Mouse (Mus musculus): ENCODE data around the gene Tbc1d8.

The Tbc1d8 gene

GRCm38 (mm10) chr1:39478057-39478895, at the start of gene Tbc1d8:
TSS of gene Tbc1d8 (minus strand) at chr1:39478755.
- DNase-seq (ENCODE audit: low read depth, low spot score), result peak; percentile 76

- no peak for DNase-seq (ENCODE audit: low read depth, low spot score)
These were observed 49.8 kb upstream of the Tbc1d8 start for GRCm38 (mm10) chr1:39528319-39528718.

- DNase-seq (ENCODE audit: low read depth, low spot score), result peak; percentile 65
These were observed 48.9 kb upstream of the Tbc1d8 start for GRCm38 (mm10) chr1:39527432-39527831.

GRCm38 (mm10) chr1:39526371-39527167, 48.0 kb upstream of the Tbc1d8 start:
- no peak for DNase-seq (ENCODE audit: low read depth, low spot score)

DNA sequence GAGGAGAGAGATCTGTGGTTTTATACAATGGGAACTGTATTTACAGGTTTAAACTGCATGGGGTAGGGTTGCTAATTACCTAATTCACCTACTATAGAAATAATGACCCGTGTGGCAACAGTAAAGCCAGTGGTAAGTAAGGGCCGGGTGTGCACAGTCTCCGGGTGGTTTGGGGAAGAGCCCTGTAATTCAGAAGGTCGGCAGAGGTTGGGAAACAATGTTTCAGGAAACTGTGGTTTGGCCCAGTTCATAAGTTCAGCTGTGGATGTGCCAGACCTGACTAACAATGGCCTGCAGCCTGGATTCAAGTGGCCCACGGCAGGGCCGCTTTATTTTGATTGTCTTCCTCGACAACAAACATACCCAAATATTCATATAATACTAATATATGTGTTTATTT, 47.2 kb upstream of the Tbc1d8 start:
- no peak for DNase-seq (ENCODE audit: low read depth, low spot score)

DNA sequence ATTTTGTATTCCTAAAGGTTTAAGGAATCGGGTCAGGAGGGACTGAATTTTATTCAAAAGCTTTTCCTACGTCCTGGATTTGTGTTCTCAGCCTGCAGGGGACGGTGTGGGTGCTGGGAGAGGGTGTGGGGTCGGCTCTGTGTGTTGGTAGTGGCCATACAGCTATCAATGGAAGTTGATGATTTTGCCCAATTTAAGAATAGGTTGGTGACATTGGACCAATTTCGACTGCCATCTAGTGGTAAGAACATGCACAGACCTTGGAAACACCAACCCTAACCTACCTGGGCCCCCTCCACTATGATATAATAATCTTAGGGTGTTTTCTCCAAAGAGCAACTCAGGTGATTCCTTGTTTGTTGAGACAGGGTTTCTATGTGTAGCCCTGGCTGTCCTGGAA, 44.0 kb upstream of the Tbc1d8 start:
- DNase-seq (ENCODE audit: low read depth, low spot score), result no peak

GRCm38 (mm10) chr1:39521326-39521725, 42.8 kb upstream of the Tbc1d8 start:
- DNase-seq (ENCODE audit: low read depth, low spot score), result no peak

DNA sequence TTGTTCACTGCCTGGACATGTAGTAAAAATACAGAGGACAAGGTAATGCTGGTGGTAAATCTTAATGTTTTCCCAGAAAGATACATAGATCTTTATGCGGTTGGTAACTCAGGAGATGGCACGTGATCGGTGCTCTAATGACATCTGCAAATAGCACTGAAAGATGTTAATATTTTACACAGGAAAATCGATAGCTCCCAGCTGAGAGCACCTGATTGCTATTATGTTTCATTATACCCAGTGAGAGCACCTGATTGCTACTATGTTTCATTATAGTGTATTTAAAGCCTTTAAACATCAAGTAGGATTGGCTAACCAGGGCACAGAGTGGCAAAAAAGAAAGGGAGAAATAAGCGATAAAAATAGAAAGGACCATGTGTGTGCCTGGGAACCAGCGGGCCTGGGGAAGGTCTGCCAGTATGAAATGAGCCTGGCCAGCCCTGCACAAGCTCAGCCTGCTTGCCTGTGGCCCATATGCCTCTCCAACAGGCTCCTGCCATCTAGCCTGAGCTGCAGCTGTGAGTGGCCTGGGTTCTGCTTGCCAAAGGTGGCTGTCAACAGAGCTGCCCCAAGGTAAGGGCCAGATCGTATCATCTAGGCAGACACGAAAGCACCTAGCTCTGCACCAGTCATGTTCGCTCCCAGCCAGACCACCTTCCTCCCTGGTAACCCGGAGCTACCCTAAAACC, 36.9 kb upstream of the Tbc1d8 start:
- no peak for DNase-seq (ENCODE audit: low read depth, low spot score)

GRCm38 (mm10) chr1:39512183-39512582, 33.6 kb upstream of the Tbc1d8 start:
- no peak for DNase-seq (ENCODE audit: low read depth, low spot score)

GRCm38 (mm10) chr1:39511775-39512174, 33.2 kb upstream of the Tbc1d8 start:
- no peak for DNase-seq (ENCODE audit: low read depth, low spot score)

- DNase-seq (ENCODE audit: low read depth, low spot score), result no peak
These were observed 27.0 kb upstream of the Tbc1d8 start for GRCm38 (mm10) chr1:39505600-39505999.

DNA sequence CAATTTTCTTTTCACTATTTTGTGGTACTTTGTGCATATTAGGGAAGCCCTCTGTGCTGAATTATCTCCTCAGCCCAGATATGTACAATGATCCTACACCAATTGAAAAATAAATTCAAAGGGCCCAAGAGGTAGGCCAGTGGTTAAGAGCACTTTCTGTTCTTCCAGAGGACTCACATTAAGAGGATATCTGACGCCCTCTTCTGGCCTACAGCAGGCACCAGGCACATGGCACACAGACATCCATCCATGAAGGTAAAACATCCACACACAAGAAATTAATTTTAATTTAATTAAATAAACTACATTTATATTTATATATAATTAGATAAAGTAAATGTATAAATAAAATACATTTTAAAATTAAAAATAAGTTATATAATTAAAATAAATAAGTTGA, 25.7 kb upstream of the Tbc1d8 start:
- DNase-seq (ENCODE audit: low read depth, low spot score), result no peak

DNA sequence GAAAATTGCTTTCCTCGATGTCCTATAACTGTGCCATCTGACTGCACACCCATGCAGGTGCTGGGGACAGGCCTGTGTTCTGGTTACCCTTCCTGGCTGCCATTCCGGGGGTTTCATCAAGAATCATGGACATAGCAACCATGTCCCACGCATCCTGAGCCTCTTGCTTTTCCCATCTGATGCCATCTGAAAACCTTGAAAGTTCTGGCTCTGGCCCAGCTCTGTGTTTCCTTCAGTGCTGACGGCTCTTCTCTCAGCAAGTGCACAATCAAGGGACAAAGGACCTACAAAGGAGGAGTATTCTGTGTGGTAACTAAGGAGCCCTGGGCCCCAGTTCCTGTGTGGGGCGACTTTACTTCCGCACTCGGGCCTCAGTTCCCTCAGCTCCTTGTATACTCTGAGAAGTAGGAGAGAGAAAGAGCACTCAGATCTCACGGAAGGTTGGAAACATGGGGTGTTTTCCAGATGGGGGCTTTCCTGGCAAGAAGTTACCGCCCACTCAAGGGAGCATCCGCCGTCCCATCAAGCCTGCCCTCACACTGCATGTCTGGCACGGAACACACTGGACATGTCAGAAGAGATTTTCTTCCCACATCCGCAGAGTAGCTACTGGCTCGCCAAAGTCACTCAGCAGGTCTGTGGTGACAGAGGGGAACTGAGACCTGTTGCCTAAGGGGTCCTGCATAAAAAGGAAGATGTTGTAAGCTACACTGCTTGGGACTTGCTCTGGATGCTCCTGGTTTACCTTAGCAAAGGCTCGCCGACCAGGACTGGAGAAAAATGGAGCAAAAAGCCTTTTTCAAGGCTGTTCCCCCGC, 24.5 kb upstream of the Tbc1d8 start:
- DNase-seq (ENCODE audit: low read depth, low spot score), result no peak

DNA sequence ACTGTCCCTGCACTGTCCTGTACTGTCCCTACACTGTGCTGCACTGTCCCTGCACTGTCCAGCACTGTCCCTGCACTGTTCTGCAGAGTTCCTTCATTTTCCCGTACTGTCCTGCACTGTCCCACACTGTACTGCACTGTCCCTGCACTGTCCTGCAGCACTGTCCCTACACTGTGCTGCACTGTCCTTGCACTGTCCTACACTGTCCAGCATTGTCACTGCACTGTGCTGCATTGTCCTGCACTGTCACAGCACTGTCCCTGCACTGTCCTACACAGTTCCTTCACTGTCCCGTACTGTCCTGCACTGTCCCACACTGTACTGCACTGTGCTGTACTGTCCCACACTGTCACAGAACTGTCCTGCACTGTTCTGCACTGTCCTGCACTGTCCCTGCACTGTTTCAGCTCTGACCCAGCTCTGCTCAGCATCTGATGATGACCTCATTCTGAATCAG, 21.0 kb upstream of the Tbc1d8 start:
- DNase-seq (ENCODE audit: low read depth, low spot score), result no peak

DNA sequence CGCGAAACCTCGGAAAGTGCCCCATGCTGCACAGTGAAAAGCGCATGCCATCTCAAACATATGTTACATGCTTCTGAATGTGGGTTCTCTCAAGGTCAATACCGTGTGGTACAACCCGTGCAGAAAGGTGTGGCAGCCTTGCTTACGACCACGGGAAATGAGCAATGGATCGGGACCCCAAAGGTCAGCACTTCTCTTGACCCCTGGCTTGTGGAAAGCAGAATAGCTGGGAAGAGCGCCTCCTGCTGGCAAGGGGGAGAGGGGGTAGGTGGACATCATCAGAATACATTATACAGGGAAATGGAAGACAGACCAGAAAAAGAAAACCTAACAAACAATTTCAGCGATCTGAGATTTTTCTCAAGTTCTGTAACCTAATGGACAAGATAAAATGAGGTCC, 19.2 kb upstream of the Tbc1d8 start:
- no peak for DNase-seq (ENCODE audit: low read depth, low spot score)

DNA sequence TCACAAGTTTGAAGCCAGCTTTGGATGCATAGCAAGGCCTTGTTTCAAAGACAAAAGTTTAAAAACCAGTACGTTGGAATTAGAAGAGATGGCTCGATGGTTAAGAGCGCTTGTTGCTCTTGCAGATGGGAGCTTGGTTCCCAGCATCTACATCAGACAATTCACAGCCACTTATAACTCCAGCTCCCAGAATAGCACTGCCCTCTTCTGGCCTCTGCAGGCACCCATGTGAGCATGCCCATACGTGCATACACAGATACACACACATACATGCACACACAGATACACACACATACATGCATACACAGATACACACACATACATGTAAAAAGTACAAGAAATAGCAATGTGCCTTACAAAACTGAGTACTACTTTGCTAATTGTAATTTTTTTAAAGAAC, 18.4 kb upstream of the Tbc1d8 start:
- DNase-seq (ENCODE audit: low read depth, low spot score), result no peak

GRCm38 (mm10) chr1:39493664-39494063, 15.1 kb upstream of the Tbc1d8 start:
- DNase-seq (ENCODE audit: low read depth, low spot score), result no peak

- no peak for DNase-seq (ENCODE audit: low read depth, low spot score)
These were observed 14.6 kb upstream of the Tbc1d8 start for GRCm38 (mm10) chr1:39493165-39493564.

- no peak for DNase-seq (ENCODE audit: low read depth, low spot score)
These were observed 8.8 kb upstream of the Tbc1d8 start for GRCm38 (mm10) chr1:39487370-39487769.

- no peak for DNase-seq (ENCODE audit: low read depth, low spot score)
These were observed 3.7 kb upstream of the Tbc1d8 start for GRCm38 (mm10) chr1:39482115-39482815.

DNA sequence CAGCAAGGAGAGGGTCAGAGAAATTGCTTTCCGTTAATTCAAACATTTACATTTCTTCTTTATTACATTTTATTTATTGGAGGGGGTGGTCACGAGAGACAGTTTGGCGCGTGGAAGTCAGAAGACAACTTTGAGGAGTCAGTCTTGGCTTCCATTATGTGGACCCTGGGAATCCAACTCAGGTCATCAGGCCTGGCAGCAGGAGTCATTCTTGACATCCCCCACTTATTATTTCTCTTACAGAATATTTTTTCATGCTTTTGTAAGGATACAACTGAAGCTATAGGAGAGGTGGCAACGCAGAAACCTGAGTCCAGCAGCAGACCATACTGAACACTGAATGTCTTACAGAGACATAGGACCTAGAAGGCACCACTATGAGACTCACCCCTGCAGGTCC, 699 bp upstream of the Tbc1d8 start:
- DNase-seq (ENCODE audit: low read depth, low spot score), result no peak
